Comparison of ENCODE assay signal across 21 mouse cellular contexts in the genomic region with DNA sequence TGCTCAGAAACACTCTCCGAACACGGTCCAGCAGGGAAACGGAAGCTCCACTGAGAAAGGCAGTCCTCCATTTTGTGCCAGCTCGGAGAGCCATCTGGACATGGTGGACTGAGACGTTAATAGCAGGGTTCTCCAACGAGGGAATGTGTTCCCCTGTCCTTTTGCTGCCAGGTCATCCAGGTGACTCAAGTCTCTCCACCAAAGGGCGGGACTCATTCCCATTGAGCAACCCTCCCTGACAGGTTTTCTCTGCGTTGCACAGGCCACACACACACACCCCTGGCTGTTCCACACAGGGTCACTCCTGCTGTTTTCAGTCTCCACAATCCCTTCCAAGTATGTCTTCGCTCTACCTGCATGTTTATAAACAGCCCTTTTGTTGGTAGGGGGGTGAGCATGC. TPM values are rescaled to one million over a fixed set of nuclear protein-coding genes. Genes with fewer than 3 reads are reported as not detected.
DNase-seq lines count a peak whose midpoint lies in the region; ATAC-seq and TF ChIP-seq lines count a peak whose summit lies in the region.
"Had no signal": no experiment of that assay in that cellular context is flagged by ENCODE, and none has a peak within 500 bp of the region (broad histone marks: within the 10 kb centered on the region; RNA-seq: fewer than 3 reads in every experiment).

No protein-coding gene starts in this region.

- H3K9me3 ChIP-seq in lung, postnatal 0 days (ENCODE audit: low read length) = no peaks in the 10 kb centered on the region
- no peaks in the 10 kb centered on the region for H3K9me3 ChIP-seq in ES-E14 (ENCODE audit: control insufficient read depth, insufficient read depth, low read depth, low read length)
- H3K9me3 ChIP-seq in stomach, postnatal 0 days (ENCODE audit: control insufficient read depth, low read length) = no peaks in the 10 kb centered on the region
- H3K9me3 ChIP-seq: embryonic facial prominence, embryonic 13.5 days; forebrain, embryonic 12.5 days; heart, embryonic 15.5 days; hindbrain, embryonic 10.5 days; intestine, embryonic 15.5 days had no signal

- no peak overlapping the region for H3K27ac ChIP-seq in lung, postnatal 0 days (ENCODE audit: low read length)
- H3K27ac ChIP-seq in ES-E14 (ENCODE audit: insufficient read depth, low read depth, low read length, poor library complexity, severe bottlenecking) = peak overlapping the region; percentile 81
- H3K27ac ChIP-seq in stomach, postnatal 0 days (replicated peaks) = no peak overlapping the region
- H3K27ac ChIP-seq: embryonic facial prominence, embryonic 13.5 days; forebrain, embryonic 12.5 days; heart, adult 2 months; heart, embryonic 15.5 days; hindbrain, embryonic 10.5 days; hindbrain, embryonic 14.5 days; intestine, embryonic 15.5 days had no signal

- in situ Hi-C loops in ES-E14 (cut with MboI; ENCODE audit: low sequenced_read_pairs in 2 of 2, unreplicated experiment in 2 of 2) = no loop called here

- 75% methylated on average over 9 of the region's 9 CpGs for WGBS in lung, postnatal 0 days
- 78% methylated on average over 9 of the region's 9 CpGs for WGBS in stomach, postnatal 0 days

- no peak for TF ChIP-seq EP300 in lung, postnatal 0 days (IDR thresholded peaks at IDR 0.05)
- no peak for TF ChIP-seq EP300 in stomach, postnatal 0 days (optimal IDR thresholded peaks at IDR 0.05)

- no peak for ATAC-seq in cerebellum, adult (ENCODE audit: insufficient number of reproducible peaks, low FRiP score, low TSS enrichment)
- ATAC-seq in lung, postnatal 0 days = peak; percentile 44; the same call in 1 of the 2 replicates
- ATAC-seq in stomach, postnatal 0 days (ENCODE audit: low FRiP score, low TSS enrichment) = no peak
- ATAC-seq: forebrain, embryonic 16.5 days; intestine, embryonic 15.5 days; Patski had no signal

- DNase-seq in cerebellum, adult 9-11 months = peak; percentile 12
- DNase-seq in lung, postnatal 0 days (ENCODE audit: low spot score) = no peak
- DNase-seq in lung, postnatal 10 days = no peak
- DNase-seq in ES-E14 (ENCODE audit: low read depth, low spot score) = no peak
- DNase-seq in stomach, postnatal 0 days (ENCODE audit: low spot score) = peak; percentile 17
- no peak for DNase-seq in layer of hippocampus, adult 9-11 months
- DNase-seq: adrenal gland, adult 2 months; adrenal gland, postnatal 25 days; gastrocnemius, postnatal 10 days; heart, adult 2 months; kidney, adult 2 months had no signal

- H3K4me1 ChIP-seq in lung, postnatal 0 days (ENCODE audit: insufficient read depth, low read depth, low read length) = no peaks in the 10 kb centered on the region
- H3K4me1 ChIP-seq in ES-E14 (ENCODE audit: control insufficient read depth in 2 of 2, insufficient read depth in 2 of 2, low read length in 2 of 2, poor library complexity in 1 of 2) = peaks cover 3 to 17% of the 10 kb centered on the region in 2 experiments; a peak in 2 of 4 replicates
- H3K4me1 ChIP-seq in stomach, postnatal 0 days (replicated peaks; ENCODE audit: control insufficient read depth, insufficient read depth) = no peaks in the 10 kb centered on the region
- H3K4me1 ChIP-seq: embryonic facial prominence, embryonic 13.5 days; intestine, embryonic 15.5 days had no signal

- TF ChIP-seq CTCF in lung, postnatal 0 days (IDR thresholded peaks at IDR 0.05) = no peak
- no peak for TF ChIP-seq CTCF in stomach, postnatal 0 days (IDR thresholded peaks at IDR 0.05; ENCODE audit: low read depth)

- H3K36me3 ChIP-seq in lung, postnatal 0 days (ENCODE audit: insufficient read depth, low read length) = no peaks in the 10 kb centered on the region
- no peaks in the 10 kb centered on the region for H3K36me3 ChIP-seq in ES-E14 (ENCODE audit: control insufficient read depth, insufficient read depth, low read length, poor library complexity, severe bottlenecking)
- H3K36me3 ChIP-seq in stomach, postnatal 0 days (ENCODE audit: control insufficient read depth, insufficient read depth, low read length) = no peaks in the 10 kb centered on the region
- H3K36me3 ChIP-seq: embryonic facial prominence, embryonic 13.5 days; forebrain, embryonic 12.5 days; heart, embryonic 15.5 days; hindbrain, embryonic 10.5 days; intestine, embryonic 15.5 days had no signal

- H3K4me3 ChIP-seq in lung, postnatal 0 days (ENCODE audit: low read depth, low read length) = no peak overlapping the region
- 0 out of 4 replicates have a peak overlapping the region, but pooled peaks of 1 of the 2 experiments have one; percentile 20 for H3K4me3 ChIP-seq in ES-E14 (ENCODE audit: insufficient read depth in 1 of 2, low read depth in 1 of 2, low read length in 2 of 2, poor library complexity in 1 of 2, severe bottlenecking in 1 of 2)
- H3K4me3 ChIP-seq in stomach, postnatal 0 days (ENCODE audit: low read depth, low read length) = no peak overlapping the region
- H3K4me3 ChIP-seq: embryonic facial prominence, embryonic 13.5 days; forebrain, embryonic 12.5 days; heart, adult 2 months; heart, embryonic 15.5 days; hindbrain, embryonic 10.5 days; intestine, embryonic 15.5 days had no signal

- H3K27me3 ChIP-seq in lung, postnatal 0 days (replicated peaks; ENCODE audit: insufficient read depth, low read length) = no peaks in the 10 kb centered on the region
- H3K27me3 ChIP-seq in stomach, postnatal 0 days (ENCODE audit: control insufficient read depth, insufficient read depth, low read length) = no peaks in the 10 kb centered on the region
- H3K27me3 ChIP-seq: embryonic facial prominence, embryonic 13.5 days; forebrain, embryonic 12.5 days; heart, embryonic 15.5 days; intestine, embryonic 15.5 days; Patski had no signal

- H3K9ac ChIP-seq in lung, postnatal 0 days (replicated peaks; ENCODE audit: low read depth) = no peak overlapping the region
- H3K9ac ChIP-seq in ES-E14 (ENCODE audit: insufficient read depth, low read depth, low read length, poor library complexity, severe bottlenecking) = no peak overlapping the region
- H3K9ac ChIP-seq in stomach, postnatal 0 days (ENCODE audit: low read length) = no peak overlapping the region
- H3K9ac ChIP-seq: embryonic facial prominence, embryonic 13.5 days; forebrain, embryonic 12.5 days; heart, embryonic 15.5 days; hindbrain, embryonic 14.5 days; intestine, embryonic 15.5 days had no signal

- H3K4me2 ChIP-seq in lung, postnatal 0 days (replicated peaks; ENCODE audit: low read depth, low read length) = no peak overlapping the region
- no peak overlapping the region for H3K4me2 ChIP-seq in stomach, postnatal 0 days (replicated peaks; ENCODE audit: low read depth)
- H3K4me2 ChIP-seq: embryonic facial prominence, embryonic 13.5 days; forebrain, embryonic 12.5 days; heart, embryonic 11.5 days; heart, embryonic 15.5 days; hindbrain, embryonic 14.5 days; intestine, embryonic 15.5 days had no signal

TF ChIP-seq in ES-E14, 5 proteins besides CTCF, POLR2A, EP300 and RAD21:
- TF ChIP-seq MAFK (IDR thresholded peaks at IDR 0.05; ENCODE audit: insufficient read depth, low read depth, low read length) = no peak
- TF ChIP-seq HCFC1 (IDR thresholded peaks at IDR 0.05; ENCODE audit: borderline replicate concordance, insufficient read depth, low read length) = no peak
- no peak for TF ChIP-seq ZNF384 (IDR thresholded peaks at IDR 0.05; ENCODE audit: low read depth, low read length)
- no peak for TF ChIP-seq CHD2 (IDR thresholded peaks at IDR 0.05; ENCODE audit: low read depth, low read length)
- TF ChIP-seq ZC3H11A (IDR thresholded peaks at IDR 0.05; ENCODE audit: borderline replicate concordance, low read depth, low read length) = no peak

RNA-seq across cellular contexts. Expression of a gene that starts 30.0 kb away (rescaled TPM):
- 23.4 and 25.4 TPM in 2 replicates for polyA plus RNA-seq in lung, postnatal 0 days (2015; fragmentation: Nextera tagmentation; extraction: Ambion mirVana)
- 143 and 194 TPM in 2 replicates for total RNA-seq in ES-E14 (2012; rRNA removed)
- 30.7 and 31.5 TPM in 2 replicates for polyA plus RNA-seq in stomach, postnatal 0 days (2015; fragmentation: Nextera tagmentation; extraction: Ambion mirVana)

Comparison
In these comparisons a context has a peak if more than half of its experiments do, and no peak if none do; other contexts are left out.
1. DNase-seq: peak in cerebellum, adult 9-11 months (single experiment) and stomach, postnatal 0 days (single experiment); none in lung, postnatal 0 days (single experiment), lung, postnatal 10 days (single experiment), ES-E14 (single experiment) and layer of hippocampus, adult 9-11 months (single experiment).